Mouse (Mus musculus): ENCODE measurements at regions not wholly inside any gene's neighbourhood (a gene's known extent, or its start where the extent isn't known, plus 50 kb on each side); places are given as distances from the start of the nearest gene placed in this dataset.

DNA sequence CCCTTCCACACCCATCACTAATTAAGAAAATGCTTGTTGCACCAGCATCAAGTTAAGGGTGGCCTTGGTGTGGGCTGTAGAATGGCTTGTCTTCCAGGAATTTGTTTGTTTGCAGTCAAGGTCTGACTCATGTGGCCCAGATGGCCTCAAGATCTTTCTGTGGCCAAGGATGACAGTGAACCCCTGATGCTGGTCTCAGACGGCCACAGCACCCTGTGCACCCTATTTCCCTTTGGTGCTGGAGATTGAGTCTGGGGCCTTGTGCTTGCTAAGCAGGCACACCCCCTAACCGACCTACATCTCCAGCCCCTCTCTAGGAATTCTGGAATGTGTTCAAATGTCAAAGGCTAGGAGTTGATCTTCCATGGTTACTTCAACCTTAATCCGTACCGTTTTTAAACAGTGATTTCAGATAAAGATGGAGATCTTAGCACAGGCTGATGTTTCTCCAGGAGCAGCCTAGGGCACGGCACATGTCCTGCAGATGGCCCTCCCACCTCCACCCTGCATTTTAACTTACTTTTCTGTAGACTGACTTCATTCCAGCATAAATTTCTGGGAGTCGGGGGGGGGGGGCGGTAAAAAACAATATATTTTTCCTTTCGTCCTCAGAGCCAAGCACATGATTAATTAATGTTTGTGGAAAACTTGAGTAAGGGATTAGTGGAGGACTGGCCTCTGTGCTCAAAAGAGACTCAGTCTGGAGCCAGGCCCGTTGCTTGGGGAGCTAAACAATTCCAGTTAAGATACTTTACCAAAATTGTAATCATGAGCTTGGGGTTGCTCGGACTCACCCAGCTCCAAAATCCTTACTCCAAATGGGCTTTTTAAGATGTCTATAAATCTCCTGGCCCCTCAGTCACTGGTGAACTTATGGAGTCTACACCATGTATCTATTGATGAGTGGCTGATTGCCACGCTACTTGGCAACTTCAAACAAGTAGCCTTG lies 95.0 kb upstream of the Supt20 start:
- no peak for DNase-seq (ENCODE audit: low read depth, low spot score)

DNA sequence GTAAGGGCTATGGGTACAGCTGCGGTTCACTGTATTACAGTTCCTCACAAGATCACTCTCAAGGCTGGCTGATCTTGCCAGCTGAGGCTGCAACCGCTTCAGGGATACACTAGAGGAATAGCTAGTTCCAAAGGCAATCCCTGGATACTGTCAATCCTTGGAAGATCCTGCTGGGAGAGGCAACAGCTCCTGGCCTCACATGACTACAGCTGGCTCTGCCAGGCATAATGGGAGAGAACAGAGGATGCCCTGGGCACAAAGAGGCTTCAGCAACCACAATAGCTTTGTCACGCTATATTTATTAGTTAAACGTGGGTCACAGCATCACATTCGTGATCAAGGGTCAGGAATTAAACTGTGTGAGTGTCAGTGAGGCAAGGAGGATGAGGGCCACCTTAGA lies 94.3 kb upstream of the Supt20 start:
- DNase-seq (ENCODE audit: low read depth, low spot score): no peak

DNA sequence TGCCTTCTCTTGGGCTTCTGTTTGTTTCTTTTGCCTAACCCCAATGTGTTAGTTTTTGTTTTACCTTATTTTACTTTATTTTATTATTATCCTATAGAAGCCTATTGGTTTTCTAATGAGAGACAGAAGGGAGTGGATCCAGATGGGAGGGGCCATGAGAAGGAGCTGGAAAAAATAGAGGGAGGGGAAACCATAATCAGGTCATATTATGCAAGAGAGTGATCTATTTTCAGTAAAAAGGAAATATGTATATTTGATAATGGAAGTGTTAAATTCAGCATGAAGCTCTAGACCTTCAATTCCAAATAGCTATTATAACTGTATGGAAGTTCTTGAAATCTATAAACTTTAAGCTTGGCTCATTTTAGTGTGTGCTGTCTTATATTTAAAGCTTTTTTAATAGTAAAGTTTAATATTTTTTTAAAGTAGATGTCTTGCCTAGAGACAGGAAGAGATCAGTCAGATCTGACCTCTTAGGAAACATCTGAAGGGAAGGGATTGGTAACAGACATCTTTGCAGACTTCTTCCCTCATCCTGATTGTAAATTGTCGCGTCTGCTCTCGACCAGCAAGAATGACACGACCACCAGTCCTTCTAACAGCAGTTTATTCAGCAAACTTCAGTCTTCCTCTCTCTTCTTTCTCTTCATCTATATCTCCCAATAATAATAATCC lies 87.8 kb upstream of the Supt20 start:
- DNase-seq (ENCODE audit: low read depth, low spot score): no peak

DNA sequence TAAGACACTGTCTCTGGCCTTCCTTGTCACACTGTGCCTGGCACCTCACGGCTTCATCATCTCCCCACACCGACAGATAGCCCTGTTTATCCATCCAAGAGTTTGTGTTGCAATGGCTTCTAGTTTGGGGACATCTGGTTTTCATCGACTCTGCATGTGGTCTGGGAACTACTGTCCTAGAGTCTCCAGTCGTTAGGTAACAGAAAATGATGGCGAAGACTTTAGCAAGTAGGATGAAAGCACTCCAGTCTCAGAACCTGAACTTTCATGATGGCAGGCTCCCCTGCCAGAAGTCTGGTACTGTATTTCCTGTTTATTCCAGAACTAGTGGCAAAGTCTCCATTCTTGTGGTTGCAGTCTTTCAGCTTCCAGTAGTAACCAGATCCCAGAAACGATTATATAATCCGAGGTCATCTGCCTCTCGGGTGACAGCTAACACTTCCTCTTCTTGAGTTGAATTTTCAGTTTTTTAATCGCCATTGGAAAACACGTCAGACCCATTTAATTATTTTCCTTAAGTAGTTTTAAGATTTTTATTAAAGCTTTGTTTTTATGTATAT lies 81.1 kb upstream of the Supt20 start:
- DNase-seq (ENCODE audit: low read depth, low spot score): no peak

DNA sequence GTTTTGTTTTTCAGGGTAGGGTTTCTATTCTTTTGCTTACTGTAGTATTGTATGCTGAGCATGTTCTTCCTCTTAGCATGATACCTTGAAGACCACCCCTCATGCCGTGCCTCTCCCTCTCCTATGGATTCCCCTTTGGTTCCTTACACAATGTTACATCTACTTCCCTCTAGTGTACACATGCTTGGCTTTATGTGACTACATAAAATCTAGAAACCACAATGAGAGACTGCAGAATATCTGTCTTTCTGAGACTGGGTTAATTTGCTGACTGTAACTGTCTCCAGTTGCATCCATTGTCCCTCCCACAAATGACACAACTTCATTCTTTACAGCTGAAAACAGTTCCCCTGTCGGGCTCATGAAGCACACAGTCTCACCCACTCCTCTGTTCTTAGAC lies 78.8 kb upstream of the Supt20 start:
- no peak for DNase-seq (ENCODE audit: low read depth, low spot score)

DNA sequence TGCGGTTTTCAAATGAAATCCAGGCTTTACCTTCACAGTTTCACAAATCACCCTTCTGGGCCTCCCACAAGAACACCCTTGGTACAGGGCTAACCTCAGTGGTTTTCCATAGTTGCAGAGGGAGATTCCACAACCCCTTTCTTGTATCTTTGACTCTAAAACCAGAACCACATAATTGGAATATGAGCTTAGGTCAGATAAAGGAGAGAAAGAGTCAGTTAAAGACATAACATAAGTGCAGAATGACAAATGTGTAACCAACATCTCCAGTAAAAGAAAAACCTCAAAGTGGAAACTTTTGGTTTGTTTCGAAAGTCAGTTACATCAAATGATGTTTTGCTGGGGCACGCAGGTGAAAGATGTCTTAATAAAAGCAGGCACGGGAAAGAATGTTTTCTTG lies 75.3 kb upstream of the Supt20 start:
- no peak for DNase-seq (ENCODE audit: low read depth, low spot score)

DNA sequence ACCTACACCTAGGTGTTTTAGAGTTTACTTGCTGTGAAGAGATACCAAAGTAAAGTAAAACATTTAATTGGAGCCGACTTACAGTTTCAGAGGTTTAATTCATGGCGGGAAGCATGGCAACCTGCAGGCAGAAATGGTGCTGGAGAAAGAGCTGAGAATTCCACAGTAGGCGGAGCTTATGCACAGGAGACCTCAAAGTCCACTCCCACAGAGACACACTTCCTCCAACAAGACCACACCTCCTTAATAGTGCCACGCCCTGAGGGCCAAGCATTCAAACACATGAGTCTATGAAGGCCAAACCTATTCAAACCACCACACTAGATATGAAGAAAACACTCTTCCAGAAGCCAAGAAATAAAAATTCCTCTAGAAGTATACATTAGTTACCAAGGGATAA lies 74.3 kb upstream of the Supt20 start:
- peak; percentile 63 for DNase-seq (ENCODE audit: low read depth, low spot score)

DNA sequence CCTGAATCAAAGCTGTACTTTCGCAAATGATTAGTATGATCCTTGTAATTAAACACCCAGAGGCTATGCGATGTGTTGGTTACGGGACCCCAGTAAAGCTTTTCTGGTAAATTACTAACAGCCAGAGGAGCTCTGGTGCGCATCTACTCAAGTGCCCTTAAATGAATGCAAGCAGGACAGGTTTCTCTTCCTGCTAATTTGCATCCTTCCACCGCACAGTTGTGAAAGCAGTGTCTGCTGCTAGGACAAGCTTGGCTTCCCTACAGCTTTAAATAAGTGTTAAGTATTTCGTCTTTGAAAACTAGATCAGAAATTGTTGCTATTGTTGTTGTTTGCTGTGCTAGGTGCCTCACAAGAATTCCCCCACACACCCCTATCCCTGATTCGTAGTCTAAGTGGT lies 62.4 kb upstream of the Supt20 start:
- DNase-seq (ENCODE audit: low read depth, low spot score): no peak

DNA sequence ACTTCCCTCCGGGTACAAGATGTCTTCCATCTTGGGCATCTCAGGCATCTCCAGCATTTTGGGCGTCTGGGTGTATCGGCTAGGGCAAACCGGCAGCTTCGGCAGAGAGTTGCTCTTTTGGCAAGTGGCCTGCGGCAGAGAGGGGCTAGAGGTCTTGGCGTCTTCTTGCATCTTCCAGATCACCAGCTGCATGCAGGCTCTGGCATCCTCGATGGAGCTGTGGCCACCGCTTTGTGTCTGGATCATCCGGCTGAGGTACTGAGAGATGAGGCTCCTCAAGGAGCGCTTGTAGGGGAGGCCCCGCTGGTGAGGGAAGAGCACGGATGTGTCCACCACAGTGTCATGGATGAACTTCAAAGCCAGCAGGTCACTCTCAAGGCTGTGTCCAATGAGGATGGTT lies 59.9 kb upstream of the Supt20 start:
- DNase-seq (ENCODE audit: low read depth, low spot score): no peak

DNA sequence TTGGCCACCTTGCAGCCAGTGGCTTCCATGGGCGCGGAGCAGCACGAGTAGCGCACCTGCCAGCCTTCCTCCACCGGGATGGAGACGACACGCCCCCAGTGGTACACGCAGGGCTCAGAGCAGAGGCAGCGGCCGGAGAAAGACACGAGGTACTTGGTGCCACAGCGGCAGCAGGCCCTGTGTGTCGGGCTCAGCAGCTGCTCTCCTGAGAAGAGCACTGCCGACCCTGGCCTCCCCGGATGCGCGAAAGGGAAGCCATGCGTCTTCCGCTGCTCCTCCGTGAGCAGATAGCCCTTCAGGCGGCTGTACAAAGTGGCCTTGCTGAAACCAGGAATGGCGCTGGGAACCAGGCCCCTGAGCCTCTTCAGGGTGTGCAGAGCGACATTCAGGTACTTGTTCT lies 59.2 kb upstream of the Supt20 start:
- DNase-seq (ENCODE audit: low read depth, low spot score): peak; percentile 51

DNA sequence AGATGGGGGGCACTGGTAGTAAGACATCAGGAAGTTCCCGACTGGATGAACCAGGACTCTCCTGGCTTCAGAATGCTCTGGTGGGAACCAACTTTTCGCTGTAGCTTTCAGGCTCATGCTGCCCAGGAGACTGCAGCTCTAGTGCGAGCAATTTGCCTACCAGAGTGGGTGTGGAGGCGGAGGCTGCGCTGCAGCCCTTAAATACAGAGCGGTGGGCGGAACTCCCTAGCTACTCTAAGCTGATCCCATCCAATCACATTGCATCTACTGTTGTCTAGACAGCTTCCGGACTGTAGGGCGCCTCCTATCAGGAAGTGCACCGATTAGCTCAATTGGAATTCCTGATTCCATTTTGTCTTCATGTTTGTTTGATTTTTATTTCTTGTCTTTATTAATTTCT lies 58.2 kb upstream of the Supt20 start:
- DNase-seq (ENCODE audit: low read depth, low spot score): peak; percentile 79

All from R1 (cell line).